Mouse (Mus musculus) midbrain, postnatal 0 days (tissue): ENCODE results near the gene Polr3c. TPM values are rescaled to one million over a fixed set of nuclear protein-coding genes. Genes with fewer than 3 reads are reported as not detected.
A peak's percentile ranks its signal among the peaks of the same experiment; 100 is the strongest.

Experiments
- ATAC-seq: fragments of 200-750 bp; cut with Nextera tagmentation; 2 replicates; pipeline ENCODE4 v1.8.0; 2017; ENCODE audit warnings: moderate number of reproducible peaks, mild to moderate bottlenecking, moderate TSS enrichment, moderate library complexity; ENCODE audit not compliant: low FRiP score
- DNase-seq: peaks from one replicate; pipeline ENCODE4 v3.0.0-alpha.2; 2015; ENCODE audit warnings: low spot score
- H3K27ac ChIP-seq: fragments of 300-500 bp; sonication (generic); 2 replicates; pipeline ENCODE4 v1.5.1; 2014; ENCODE audit warnings: low read depth, mild to moderate bottlenecking, low read length, mixed read lengths
- H3K27me3 ChIP-seq: fragments of 300-500 bp; sonication (generic); 2 replicates; pipeline ENCODE4 v1.6.1; 2014; ENCODE audit warnings: low read length, control low read depth, mixed read lengths; ENCODE audit not compliant: insufficient read depth
- H3K36me3 ChIP-seq: fragments of 300-500 bp; sonication (generic); 2 replicates; pipeline ENCODE4 v1.6.1; 2014; ENCODE audit warnings: low read length, control low read depth, mixed read lengths; ENCODE audit not compliant: insufficient read depth
- H3K4me1 ChIP-seq: fragments of 300-500 bp; sonication (generic); 2 replicates; pipeline ENCODE4 v1.6.1; 2014; ENCODE audit warnings: mild to moderate bottlenecking, control low read depth, antibody characterized with exemption, low read length, mixed read lengths; ENCODE audit not compliant: insufficient read depth
- H3K4me2 ChIP-seq: fragments of 300-500 bp; sonication (generic); 2 replicates; pipeline ENCODE4 v1.6.1; 2014; ENCODE audit warnings: low read depth, mild to moderate bottlenecking, low read length, mixed read lengths; ENCODE audit not compliant: poor library complexity, severe bottlenecking
- H3K4me3 ChIP-seq: fragments of 300-500 bp; sonication (generic); 2 replicates; pipeline ENCODE4 v1.5.1; 2014; ENCODE audit warnings: low read depth, mild to moderate bottlenecking, low read length, moderate library complexity
- H3K9ac ChIP-seq: fragments of 300-500 bp; sonication (generic); replicated peaks from 2 replicates; pipeline ENCODE4 v1.6.1; 2014; ENCODE audit warnings: mild to moderate bottlenecking, low read length, moderate library complexity, mixed read lengths; ENCODE audit not compliant: poor library complexity, severe bottlenecking
- H3K9me3 ChIP-seq: fragments of 300-500 bp; sonication (generic); 2 replicates; pipeline ENCODE4 v1.6.1; 2016; ENCODE audit warnings: low read length, control low read depth
- CTCF ChIP-seq: IDR thresholded peaks from 2 replicates; pipeline ENCODE4 v1.5.1; 2016; ENCODE audit warnings: antibody characterized with exemption, mild to moderate bottlenecking
- WGBS: fragments of 180-500 bp; shearing (Covaris S2); extraction: QIAGEN DNeasy Blood & Tissue Kit; methylation state at CpG from one replicate; pipeline ENCODE4 v1.1.7; 2014; 5-methylcytosine and 5-hydroxymethylcytosine counted together
- polyA plus RNA-seq: library from polyadenylated mRNA; unstranded; fragments of >200 nt; fragmentation: Nextera tagmentation; extraction: Ambion mirVana; gene quantifications from 2 replicates; pipeline ENCODE4 v1.2.1, GENCODE M21; 2015
- total RNA-seq: library from RNA; depleted of rRNA; stranded (reverse); fragments of >200 nt; gene quantifications from 2 replicates; pipeline ENCODE4 v1.2.3, GENCODE M21; 2014

Gene Polr3c
- total and polyA plus RNA-seq, 2 experiments from 2014 or later = 14.7 to 30.7 TPM

- H3K4me2 ChIP-seq = peak overlapping the region; percentile 86
- under 1% methylated on average over 79 of the region's 85 CpGs for WGBS
Observed at GRCm38 (mm10) chr3:96696766-96697732, 30.4 kb downstream of the Polr3c start.

DNA sequence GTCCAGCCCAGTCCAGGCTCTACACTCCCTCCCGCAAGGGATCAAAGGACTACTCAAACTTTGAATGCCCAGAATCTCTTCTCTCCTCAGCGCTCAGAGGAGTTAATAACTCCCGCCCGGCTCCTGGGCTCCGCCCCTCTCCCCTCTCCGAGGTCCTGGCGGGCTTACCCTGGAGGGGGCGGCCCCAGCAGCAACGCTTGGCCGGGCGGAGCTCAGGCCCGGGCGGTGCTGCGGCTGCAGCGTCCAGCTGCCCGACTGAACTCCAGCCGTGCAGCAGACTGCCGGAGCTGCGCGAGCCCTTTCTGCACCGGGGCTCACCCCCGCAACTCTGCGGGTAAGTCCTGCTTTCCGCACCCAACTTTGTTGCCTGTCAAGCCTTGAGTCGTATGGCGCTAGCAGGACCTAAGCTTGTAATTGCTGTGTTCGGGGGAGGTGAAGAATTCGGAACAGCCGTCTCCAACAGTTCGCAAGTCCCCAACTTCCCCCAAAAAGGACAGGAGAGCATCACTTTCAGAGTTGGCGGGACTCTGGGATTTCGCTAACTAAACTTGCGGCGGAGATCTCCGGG is 31.1 kb downstream of the Polr3c start, which contains the start of gene Pias3:
Gene Pias3, plus strand, starts transcription at position 187 of the 568 bp plus-strand sequence.
- Histone ChIP-seq H3K9me3 (no peaks in the 10 kb centered on the region), H3K4me1 (peaks cover 4% of the 10 kb centered on the region; the same call in 1 of the 2 replicates), H3K36me3 (peaks cover 6% of the 10 kb centered on the region), H3K4me2 (peak within 1 kb of the TSS; percentile 86), H3K27me3 (no peaks in the 10 kb centered on the region), H3K27ac (peak within 1 kb of the TSS; percentile 78), H3K9ac (peak within 1 kb of the TSS; percentile 81), H3K4me3 (peak within 1 kb of the TSS; percentile 94)
- 1% methylated on average over 35 of the region's 35 CpGs for whole genome bisulfite sequencing
- DNase-seq (peak; percentile 71), ATAC-seq (peak; percentile 71)
- TF ChIP-seq CTCF = no peak

More at GRCm38 (mm10) chr3:96696766-96697732, 30.4 kb downstream of the Polr3c start:
- Histone ChIP-seq H3K9me3 (no peaks in the 10 kb centered on the region), H3K27ac (peak overlapping the region; percentile 78), H3K4me1 (peaks cover 4% of the 10 kb centered on the region; the same call in 1 of the 2 replicates), H3K4me3 (peak overlapping the region; percentile 94), H3K27me3 (no peaks in the 10 kb centered on the region), H3K9ac (peak overlapping the region; percentile 81), H3K36me3 (peaks cover 13% of the 10 kb centered on the region)
- DNase-seq (peak; percentile 91), ATAC-seq (peak; percentile 92)
- TF ChIP-seq CTCF = no peak

DNA sequence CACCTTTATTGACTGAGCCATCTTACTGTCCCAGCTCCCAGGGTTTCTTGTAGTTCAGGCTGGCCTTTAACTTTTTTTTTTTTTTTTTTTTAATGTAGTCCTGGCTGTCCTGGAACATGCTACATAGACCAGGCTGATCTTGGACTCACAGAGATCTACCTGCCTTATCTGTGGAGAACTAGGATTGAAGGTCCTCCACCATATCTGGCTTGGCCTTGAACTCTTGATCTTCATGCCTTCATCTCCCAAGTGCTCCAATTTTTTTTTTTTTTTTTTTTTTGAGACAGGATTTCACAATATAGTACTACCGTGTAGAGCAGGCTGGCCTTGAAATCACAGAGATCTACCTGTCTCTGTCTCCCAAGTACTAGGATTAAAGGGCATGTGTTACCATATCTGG is 33.8 kb downstream of the Polr3c start:
- Histone ChIP-seq H3K9me3 (no peaks in the 10 kb centered on the region), H3K27ac (no peak overlapping the region), H3K4me1 (peaks cover 4% of the 10 kb centered on the region; the same call in 1 of the 2 replicates), H3K27me3 (no peaks in the 10 kb centered on the region), H3K4me3 (no peak overlapping the region), H3K4me2 (no peak overlapping the region), H3K36me3 (no peaks in the 10 kb centered on the region), H3K9ac (no peak overlapping the region)
- DNase-seq = no peak
- TF ChIP-seq CTCF = no peak
- no peak for ATAC-seq
- 86% methylated on average over 1 of the region's 1 CpGs for WGBS

DNA sequence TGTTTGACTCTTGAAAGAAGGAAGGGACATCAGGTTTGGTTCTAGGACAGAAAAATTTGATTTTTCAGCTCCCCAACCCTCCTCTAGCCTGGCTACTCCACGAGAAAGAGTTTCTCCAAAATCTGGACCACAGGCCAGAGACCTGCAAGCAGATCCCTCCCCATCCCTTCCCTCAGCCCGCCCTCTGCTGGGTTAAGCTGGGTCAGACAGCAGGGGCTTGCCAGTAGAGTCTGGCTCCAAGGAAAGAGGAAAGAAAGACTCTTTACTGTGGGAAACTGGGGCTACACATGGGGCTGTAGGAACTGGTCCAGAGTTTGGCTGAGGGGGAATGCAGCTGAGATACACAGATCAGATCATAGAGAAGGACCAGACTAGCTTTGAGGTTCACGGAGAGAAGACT is 34.9 kb downstream of the Polr3c start:
- Histone ChIP-seq H3K27ac (no peak overlapping the region), H3K9me3 (no peaks in the 10 kb centered on the region), H3K9ac (no peak overlapping the region), H3K4me3 (no peak overlapping the region), H3K4me1 (no peaks in the 10 kb centered on the region), H3K36me3 (no peaks in the 10 kb centered on the region), H3K4me2 (no peak overlapping the region), H3K27me3 (no peaks in the 10 kb centered on the region)
- TF ChIP-seq CTCF = peak; percentile 61
- DNase-seq (peak; percentile 43), ATAC-seq (no peak)
- WGBS = 13% methylated on average over 3 of the region's 3 CpGs

GRCm38 (mm10) chr3:96690298-96690697 is 37.1 kb downstream of the Polr3c start:
- H3K4me1 ChIP-seq = no peaks in the 10 kb centered on the region
- H3K27ac ChIP-seq = no peak overlapping the region
- H3K27me3 ChIP-seq = no peaks in the 10 kb centered on the region
- no peak overlapping the region for H3K4me2 ChIP-seq
- no peaks in the 10 kb centered on the region for H3K36me3 ChIP-seq
- ATAC-seq = no peak
- peak; percentile 36 for TF ChIP-seq CTCF
- no peak overlapping the region for H3K9ac ChIP-seq
- no peaks in the 10 kb centered on the region for H3K9me3 ChIP-seq
- H3K4me3 ChIP-seq = no peak overlapping the region
- WGBS = 51% methylated on average over 3 of the region's 3 CpGs
- no peak for DNase-seq
